Mouse (Mus musculus): ENCODE measurements around the gene Gm2974. TPM values are rescaled to one million over a fixed set of nuclear protein-coding genes. Genes with fewer than 3 reads are reported as not detected.
"Not testable (repeated sequence)": the region's sequence is repeated elsewhere in the genome, so short reads cannot be mapped to it uniquely, and the experiment has no call there.

Gm2974 gene
- 0.95 and 1.2 TPM in 2 replicates for polyA plus RNA-seq (2016; fragmentation: Nextera tagmentation; extraction: Ambion mirVana)

DNA sequence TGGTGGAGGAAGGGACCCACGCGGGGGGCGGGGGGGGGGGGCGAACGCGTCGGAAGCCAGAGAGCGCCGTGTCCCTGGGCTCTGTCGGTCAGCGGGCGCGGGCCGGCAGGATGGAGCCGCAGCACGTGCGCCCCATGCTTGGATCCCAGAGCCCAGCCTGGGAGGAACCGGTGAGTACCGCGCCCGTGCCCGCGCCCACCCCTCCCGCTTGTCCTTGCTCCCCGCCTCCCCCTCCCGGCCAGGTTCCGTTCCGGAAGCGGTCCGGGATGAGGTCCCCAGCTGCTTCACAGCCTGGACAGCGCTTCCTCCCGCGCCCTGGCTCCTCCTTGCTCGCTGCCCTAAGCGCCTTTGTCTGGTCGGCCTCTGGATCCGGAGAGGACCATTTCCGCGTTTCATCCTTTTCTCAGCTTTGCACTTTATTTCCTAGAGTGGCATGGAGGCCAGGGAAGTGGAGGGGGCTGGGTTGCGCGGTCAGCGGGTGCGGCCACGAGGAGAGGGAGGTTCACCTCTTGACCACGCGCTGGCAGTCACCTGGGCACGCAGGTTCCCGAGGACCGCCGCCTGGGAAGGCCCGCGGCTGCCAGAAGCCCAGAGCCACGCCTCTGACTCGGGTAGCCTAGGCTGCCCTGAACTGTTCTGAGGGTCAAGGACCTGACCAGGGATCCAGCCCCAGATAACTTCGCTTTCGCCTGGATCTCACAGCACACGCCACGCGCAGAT, at the start of gene Gm2974:
Gene Gm2974, plus strand, starts transcription at position 86 of the 720 bp plus-strand sequence.
- peak within 1 kb of the TSS; percentile 76 for H3K27ac ChIP-seq
- DNase-seq (ENCODE audit: extremely low spot score, low spot score): peak; percentile 13
- H3K9me3 ChIP-seq; H3K4me1 ChIP-seq; H3K27me3 ChIP-seq (ENCODE audit: poor library complexity, severe bottlenecking); H3K36me3 ChIP-seq (replicated peaks): not testable (repeated sequence)
- peak within 1 kb of the TSS; percentile 51 for H3K4me3 ChIP-seq
- WGBS: 15% methylated on average over 33 of the region's 59 CpGs

DNA sequence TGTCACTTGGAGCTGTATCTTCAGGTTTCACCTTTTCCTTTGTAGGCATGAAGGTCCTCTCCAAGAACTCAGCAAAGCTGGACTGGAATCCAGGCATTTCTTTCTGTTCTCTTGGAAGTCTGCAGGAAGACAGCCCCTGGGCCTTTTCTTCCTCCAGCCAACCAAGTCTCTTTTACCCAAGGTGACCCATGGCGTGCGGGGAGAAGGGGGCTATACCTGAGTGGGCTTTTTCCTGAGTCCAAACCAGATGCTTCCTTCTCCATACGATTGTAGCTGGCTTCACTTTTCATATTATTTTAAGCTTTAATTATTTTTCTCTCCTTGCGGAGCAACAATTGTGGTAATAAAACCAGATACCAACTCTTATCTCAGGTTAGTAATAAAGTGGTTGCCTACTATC, 40.7 kb upstream of the Gm2974 start:
- not testable (repeated sequence) for H3K36me3 ChIP-seq (replicated peaks); H3K27ac ChIP-seq; H3K4me1 ChIP-seq; DNase-seq (ENCODE audit: extremely low spot score, low spot score); H3K9me3 ChIP-seq; H3K4me3 ChIP-seq; H3K27me3 ChIP-seq (ENCODE audit: poor library complexity, severe bottlenecking)
- 92% methylated on average over 4 of the region's 4 CpGs for WGBS

DNA sequence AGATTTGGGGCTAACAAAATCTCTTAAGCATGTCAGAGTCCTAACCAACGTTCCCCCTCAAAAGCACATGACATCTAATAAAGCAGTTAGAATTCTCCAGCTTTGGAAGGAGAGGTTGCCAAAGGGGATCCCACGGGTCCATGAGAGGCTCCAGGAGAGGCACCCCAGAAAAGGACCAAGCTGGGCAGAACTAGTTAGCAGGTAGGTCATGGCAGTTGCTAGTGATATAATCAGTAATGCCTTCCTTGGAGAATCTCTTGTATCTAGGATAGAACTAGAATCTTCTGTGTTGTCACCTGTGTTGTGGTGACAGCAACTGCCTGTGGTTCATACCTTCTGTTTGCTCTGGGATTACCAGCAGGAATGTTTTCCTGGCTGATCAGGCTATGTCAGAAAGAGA, 17.6 kb upstream of the Gm2974 start, which contains the start of gene Gm3127:
Gene Gm3127, plus strand, starts transcription at position 301 of the 400 bp plus-strand sequence.
- not testable (repeated sequence) for H3K4me3 ChIP-seq; H3K27me3 ChIP-seq (ENCODE audit: poor library complexity, severe bottlenecking); H3K9me3 ChIP-seq; DNase-seq (ENCODE audit: extremely low spot score, low spot score); H3K27ac ChIP-seq; H3K4me1 ChIP-seq; H3K36me3 ChIP-seq (replicated peaks)
- WGBS: 79% methylated on average over 1 of the region's 2 CpGs

DNA sequence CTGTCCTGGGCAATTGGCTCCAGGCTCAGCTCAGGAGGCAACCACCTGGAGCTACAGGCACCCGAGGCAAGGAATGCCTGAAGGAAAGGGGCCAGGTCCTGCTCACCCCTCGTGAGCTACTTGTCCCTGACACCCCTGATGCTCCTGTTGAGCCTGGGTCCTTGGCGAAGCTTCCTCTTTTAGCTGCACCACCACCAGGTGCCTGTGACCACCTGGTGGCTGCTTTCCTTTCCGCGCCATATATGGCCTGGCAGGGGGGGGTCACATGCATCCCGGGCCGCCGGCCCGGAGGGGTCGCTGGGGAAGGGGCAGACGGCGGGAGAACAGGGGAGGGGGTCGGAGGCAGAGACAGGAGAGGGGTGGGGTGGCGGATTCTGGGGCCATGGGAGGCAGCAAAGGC, 346 bp upstream of the Gm2974 start:
- H3K36me3 ChIP-seq (replicated peaks); H3K4me1 ChIP-seq; H3K9me3 ChIP-seq; H3K27me3 ChIP-seq (ENCODE audit: poor library complexity, severe bottlenecking): not testable (repeated sequence)
- DNase-seq (ENCODE audit: extremely low spot score, low spot score): peak; percentile 15
- 9% methylated on average over 13 of the region's 14 CpGs for WGBS
- Histone ChIP-seq H3K27ac (peak overlapping the region; percentile 76), H3K4me3 (peak overlapping the region; percentile 51)

DNA sequence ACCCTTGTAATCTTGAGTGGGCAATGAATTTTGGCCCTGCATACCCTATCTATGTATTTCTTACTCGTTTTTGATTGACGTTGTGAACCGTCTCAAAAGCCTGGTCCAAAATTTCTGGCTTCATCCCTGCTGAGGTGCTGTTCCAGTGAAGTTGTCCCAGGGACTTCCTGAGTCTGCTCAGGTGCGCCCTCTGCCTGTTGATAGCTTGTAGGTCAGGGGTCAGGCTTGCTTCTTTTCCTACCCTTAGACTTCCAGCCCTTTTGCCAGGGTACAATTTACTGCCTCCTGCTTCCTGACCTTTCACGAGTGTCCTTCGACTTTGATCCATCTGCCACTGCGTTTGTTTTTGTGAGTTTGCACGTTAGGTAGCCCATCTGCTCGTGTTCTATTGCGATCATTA, 999 bp downstream of the Gm2974 start:
- not testable (repeated sequence) for H3K9me3 ChIP-seq; H3K27ac ChIP-seq; H3K27me3 ChIP-seq (ENCODE audit: poor library complexity, severe bottlenecking); H3K4me1 ChIP-seq; H3K4me3 ChIP-seq; H3K36me3 ChIP-seq (replicated peaks); DNase-seq (ENCODE audit: extremely low spot score, low spot score)
- WGBS: 36% methylated on average over 5 of the region's 10 CpGs

DNA sequence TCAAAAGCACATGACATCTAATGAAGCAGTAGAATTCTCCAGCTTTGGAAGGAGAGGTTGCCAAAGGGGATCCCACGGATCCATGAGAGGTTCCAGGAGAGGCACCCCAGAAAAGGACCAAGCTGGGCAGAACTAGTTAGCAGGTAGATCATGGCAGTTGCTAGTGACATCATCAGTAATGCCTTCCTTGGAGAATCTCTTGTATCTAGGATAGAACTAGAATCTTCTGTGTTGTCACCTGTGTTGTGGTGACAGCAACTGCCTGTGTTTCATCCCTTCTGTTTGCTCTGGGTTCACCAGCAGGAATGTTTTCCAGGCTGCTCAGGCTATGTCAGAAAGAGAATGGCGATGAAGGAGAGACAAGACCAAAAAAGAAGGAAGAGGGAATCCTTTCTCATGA, 67.0 kb downstream of the Gm2974 start, which contains the start of gene Gm3138:
Gene Gm3138, plus strand, starts transcription at position 301 of the 400 bp plus-strand sequence.
- H3K9me3 ChIP-seq: not testable (repeated sequence)
- WGBS: no CpG with 5 or more reads among the region's 2 CpGs

More for the DNA sequence above, 67.0 kb downstream of the Gm2974 start, which contains the start of gene Gm3138:
- not testable (repeated sequence) for H3K4me1 ChIP-seq; H3K4me3 ChIP-seq; H3K36me3 ChIP-seq (replicated peaks); DNase-seq (ENCODE audit: extremely low spot score, low spot score); H3K27me3 ChIP-seq (ENCODE audit: poor library complexity, severe bottlenecking); H3K27ac ChIP-seq

Other genes starting within 250 kb of the Gm2974 start
- gene Gm3095, start 219.0 kb upstream of the Gm2974 start, polyA plus RNA-seq (2016; fragmentation: Nextera tagmentation; extraction: Ambion mirVana): 0.10 TPM in 2 replicates
- not detected in 2 replicates for gene Gm3099, start 184.2 kb upstream of the Gm2974 start, polyA plus RNA-seq (2016; fragmentation: Nextera tagmentation; extraction: Ambion mirVana)
- gene Gm5796, start 158.6 kb upstream of the Gm2974 start, polyA plus RNA-seq (2016; fragmentation: Nextera tagmentation; extraction: Ambion mirVana): 0.54 and 0.89 TPM in 2 replicates
- not detected in 2 replicates for gene Gm3115, start 98.5 kb upstream of the Gm2974 start, polyA plus RNA-seq (2016; fragmentation: Nextera tagmentation; extraction: Ambion mirVana)
- gene Gm8108, start 72.0 kb upstream of the Gm2974 start, polyA plus RNA-seq (2016; fragmentation: Nextera tagmentation; extraction: Ambion mirVana): 0.24 and 1.2 TPM in 2 replicates
- gene Gm3127, start 17.5 kb upstream of the Gm2974 start, polyA plus RNA-seq (2016; fragmentation: Nextera tagmentation; extraction: Ambion mirVana): not detected in 2 replicates
- not detected in 2 replicates for gene Gm3138, start 67.1 kb downstream of the Gm2974 start, polyA plus RNA-seq (2016; fragmentation: Nextera tagmentation; extraction: Ambion mirVana)
- gene Gm3149, start 134.7 kb downstream of the Gm2974 start, polyA plus RNA-seq (2016; fragmentation: Nextera tagmentation; extraction: Ambion mirVana): not detected in 2 replicates
- gene 2610042L04Rik, start 152.2 kb downstream of the Gm2974 start, polyA plus RNA-seq (2016; fragmentation: Nextera tagmentation; extraction: Ambion mirVana): 0.72 and 0.87 TPM in 2 replicates
- not detected in 2 replicates for gene Gm3159, start 214.9 kb downstream of the Gm2974 start, polyA plus RNA-seq (2016; fragmentation: Nextera tagmentation; extraction: Ambion mirVana)
- 0.86 and 0.90 TPM in 2 replicates for gene Gm3164, start 232.9 kb downstream of the Gm2974 start, polyA plus RNA-seq (2016; fragmentation: Nextera tagmentation; extraction: Ambion mirVana)
- not detected in 2 replicates for gene Gm3173, start 248.4 kb downstream of the Gm2974 start, polyA plus RNA-seq (2016; fragmentation: Nextera tagmentation; extraction: Ambion mirVana)